Mouse (Mus musculus) splenic B cell, adult 2 months (primary cell): ENCODE results near the gene 1110032A03Rik.

Experiments
- DNase-seq: peaks from one replicate; pipeline ENCODE4 v3.0.0-alpha.2; 2011; ENCODE audit warnings: low read depth, low spot score
- H3K27me3 ChIP-seq: 2 replicates; pipeline ENCODE4 v1.6.1; 2012; ENCODE audit warnings: mild to moderate bottlenecking, low read length, moderate library complexity, mixed read lengths; ENCODE audit not compliant: control insufficient read depth, poor library complexity, insufficient read depth, severe bottlenecking
- H3K36me3 ChIP-seq: 2 replicates; pipeline ENCODE4 v1.6.1; 2012; ENCODE audit warnings: mild to moderate bottlenecking, low read length, moderate library complexity, mixed read lengths; ENCODE audit not compliant: control insufficient read depth, poor library complexity, insufficient read depth, severe bottlenecking

Gene 1110032A03Rik

GRCm38 (mm10) chr9:50798368-50798767 is 23.0 kb upstream of the 1110032A03Rik start:
- H3K27me3 ChIP-seq: no peaks in the 10 kb centered on the region
- DNase-seq: no peak
- H3K36me3 ChIP-seq: peaks cover 6% of the 10 kb centered on the region

- Histone ChIP-seq H3K36me3 (peaks cover 6% of the 10 kb centered on the region), H3K27me3 (no peaks in the 10 kb centered on the region)
- no peak for DNase-seq
Measured at GRCm38 (mm10) chr9:50797641-50798040, 22.3 kb upstream of the 1110032A03Rik start.

GRCm38 (mm10) chr9:50796776-50797175 is 21.5 kb upstream of the 1110032A03Rik start:
- Histone ChIP-seq H3K36me3 (peaks cover 8% of the 10 kb centered on the region), H3K27me3 (no peaks in the 10 kb centered on the region)
- DNase-seq: no peak

- H3K27me3 ChIP-seq: no peaks in the 10 kb centered on the region
- DNase-seq: no peak
- peaks cover 7% of the 10 kb centered on the region for H3K36me3 ChIP-seq
Measured at GRCm38 (mm10) chr9:50795266-50795665, 19.9 kb upstream of the 1110032A03Rik start.

GRCm38 (mm10) chr9:50782155-50782554 is 6.8 kb upstream of the 1110032A03Rik start:
- no peaks in the 10 kb centered on the region for H3K27me3 ChIP-seq
- H3K36me3 ChIP-seq: peaks cover 9% of the 10 kb centered on the region
- DNase-seq: peak; percentile 74

GRCm38 (mm10) chr9:50776162-50776760 is 941 bp upstream of the 1110032A03Rik start:
- peaks cover 5% of the 10 kb centered on the region for H3K36me3 ChIP-seq

GRCm38 (mm10) chr9:50775662-50776126 is 374 bp upstream of the 1110032A03Rik start:
- Histone ChIP-seq H3K27me3 (no peaks in the 10 kb centered on the region), H3K36me3 (peaks cover 3% of the 10 kb centered on the region)
- peak; percentile 17 for DNase-seq

More at GRCm38 (mm10) chr9:50776162-50776760, 941 bp upstream of the 1110032A03Rik start:
- H3K27me3 ChIP-seq: no peaks in the 10 kb centered on the region
- DNase-seq: no peak

GRCm38 (mm10) chr9:50774026-50774462 is 1.3 kb downstream of the 1110032A03Rik start:
- H3K36me3 ChIP-seq: peaks cover 2% of the 10 kb centered on the region
- DNase-seq: peak; percentile 87
- H3K27me3 ChIP-seq: no peaks in the 10 kb centered on the region

- Histone ChIP-seq H3K36me3 (peaks cover 2% of the 10 kb centered on the region), H3K27me3 (no peaks in the 10 kb centered on the region; the same call in 1 of the 2 replicates)
- no peak for DNase-seq
Measured at GRCm38 (mm10) chr9:50770011-50770410, 5.3 kb downstream of the 1110032A03Rik start.

GRCm38 (mm10) chr9:50768107-50769002 is 7.0 kb downstream of the 1110032A03Rik start, which contains the start of gene Fdxacb1:
TSS of gene Fdxacb1 (plus strand) at chr9:50768236.
- DNase-seq: peak; percentile 98
- peaks cover 2% of the 10 kb centered on the region for H3K36me3 ChIP-seq
- no peaks in the 10 kb centered on the region; the same call in 1 of the 2 replicates for H3K27me3 ChIP-seq

GRCm38 (mm10) chr9:50767531-50768106 is 7.7 kb downstream of the 1110032A03Rik start:
- Histone ChIP-seq H3K36me3 (peaks cover 2% of the 10 kb centered on the region), H3K27me3 (no peaks in the 10 kb centered on the region; the same call in 1 of the 2 replicates)
- DNase-seq: no peak

- DNase-seq: peak; percentile 38
- no peaks in the 10 kb centered on the region; the same call in 1 of the 2 replicates for H3K27me3 ChIP-seq
- H3K36me3 ChIP-seq: no peaks in the 10 kb centered on the region; the same call in 1 of the 2 replicates
Measured at GRCm38 (mm10) chr9:50763331-50763730, 12.0 kb downstream of the 1110032A03Rik start.

GRCm38 (mm10) chr9:50761520-50762243 is 13.6 kb downstream of the 1110032A03Rik start:
- no peaks in the 10 kb centered on the region; the same call in 1 of the 2 replicates for H3K36me3 ChIP-seq
- H3K27me3 ChIP-seq: no peaks in the 10 kb centered on the region
- no peak for DNase-seq

GRCm38 (mm10) chr9:50756711-50757110 is 18.6 kb downstream of the 1110032A03Rik start:
- DNase-seq: no peak
- no peaks in the 10 kb centered on the region for H3K36me3 ChIP-seq

More at GRCm38 (mm10) chr9:50756711-50757110, 18.6 kb downstream of the 1110032A03Rik start:
- H3K27me3 ChIP-seq: no peaks in the 10 kb centered on the region
